Mouse (Mus musculus) forebrain, embryonic 12.5 days (tissue): ENCODE results near the gene Sds. TPM values are rescaled to one million over a fixed set of nuclear protein-coding genes. Genes with fewer than 3 reads are reported as not detected.
"Not testable (repeated sequence)": the region's sequence is repeated elsewhere in the genome, so short reads cannot be mapped to it uniquely, and the experiment has no call there.

Experiments
- ATAC-seq: fragments of 200-750 bp; cut with Nextera tagmentation; 2 replicates; pipeline ENCODE4 v1.8.0; 2017; ENCODE audit warnings: moderate TSS enrichment; ENCODE audit not compliant: low FRiP score
- H3K27ac ChIP-seq: fragments of 300-500 bp; sonication (generic); 2 replicates; pipeline ENCODE4 v1.5.1; 2016; ENCODE audit warnings: mild to moderate bottlenecking
- H3K27me3 ChIP-seq: fragments of 300-500 bp; sonication (generic); 2 replicates; pipeline ENCODE4 v1.6.1; 2016; ENCODE audit warnings: mild to moderate bottlenecking
- H3K36me3 ChIP-seq: fragments of 300-500 bp; sonication (generic); replicated peaks from 2 replicates; pipeline ENCODE4 v1.6.1; 2016; ENCODE audit warnings: mild to moderate bottlenecking
- H3K4me1 ChIP-seq: fragments of 300-500 bp; sonication (generic); 2 replicates; pipeline ENCODE4 v1.6.1; 2016
- H3K4me2 ChIP-seq: fragments of 300-500 bp; sonication (generic); 2 replicates; pipeline ENCODE4 v1.6.1; 2016; ENCODE audit warnings: mild to moderate bottlenecking, moderate library complexity
- H3K4me3 ChIP-seq: fragments of 300-500 bp; sonication (generic); replicated peaks from 2 replicates; pipeline ENCODE4 v1.5.1; 2016; ENCODE audit warnings: mild to moderate bottlenecking
- H3K9ac ChIP-seq: fragments of 300-500 bp; sonication (generic); 2 replicates; pipeline ENCODE4 v1.6.1; 2016; ENCODE audit warnings: mild to moderate bottlenecking
- H3K9me3 ChIP-seq: fragments of 300-500 bp; sonication (generic); 2 replicates; pipeline ENCODE4 v1.6.1; 2016
- WGBS: fragments of 180-500 bp; shearing (Covaris S2); methylation state at CpG from one replicate; pipeline ENCODE4 v1.1.7; 2016; 5-methylcytosine and 5-hydroxymethylcytosine counted together
- polyA plus RNA-seq: library from polyadenylated mRNA; unstranded; fragments of >200 nt; fragmentation: Nextera tagmentation; extraction: Ambion mirVana; gene quantifications from 2 replicates; pipeline ENCODE4 v1.2.1, GENCODE M21; 2016

Sds gene
- polyA plus RNA-seq, 1 experiment from 2014 or later: not detected

DNA sequence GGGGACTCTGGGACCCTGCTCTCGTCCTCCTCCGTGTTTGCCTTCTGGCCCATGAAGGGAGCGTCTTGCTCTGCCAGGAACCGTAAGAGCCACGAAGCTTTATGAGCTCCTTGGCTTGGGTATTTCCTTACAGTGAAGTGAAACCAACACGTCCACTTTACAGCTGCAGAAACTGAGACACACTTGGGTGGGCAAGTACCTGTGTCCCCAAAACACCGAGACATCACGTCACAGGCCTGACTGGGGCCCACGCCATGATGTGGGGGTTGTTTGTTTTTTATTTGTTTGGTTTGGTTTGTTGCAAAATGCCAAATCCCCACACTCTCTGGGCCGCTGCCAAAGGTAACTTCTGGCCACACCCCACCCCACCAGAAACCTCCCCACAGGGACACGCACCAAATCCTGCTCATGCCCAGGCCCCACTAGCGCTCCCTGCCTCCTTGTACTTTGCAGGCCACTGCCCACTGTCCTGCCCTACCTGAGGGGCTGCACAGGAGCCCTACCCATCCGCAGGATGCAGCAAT, 19.4 kb downstream of the Sds start:
- Histone ChIP-seq H3K36me3 (peaks cover 19% of the 10 kb centered on the region), H3K9me3 (no peaks in the 10 kb centered on the region), H3K4me1 (no peaks in the 10 kb centered on the region), H3K27ac (no peak overlapping the region), H3K27me3 (no peaks in the 10 kb centered on the region), H3K4me3 (no peak overlapping the region), H3K4me2 (no peak overlapping the region), H3K9ac (no peak overlapping the region)
- no peak for ATAC-seq
- 88% methylated on average over 13 of the region's 13 CpGs for WGBS

DNA sequence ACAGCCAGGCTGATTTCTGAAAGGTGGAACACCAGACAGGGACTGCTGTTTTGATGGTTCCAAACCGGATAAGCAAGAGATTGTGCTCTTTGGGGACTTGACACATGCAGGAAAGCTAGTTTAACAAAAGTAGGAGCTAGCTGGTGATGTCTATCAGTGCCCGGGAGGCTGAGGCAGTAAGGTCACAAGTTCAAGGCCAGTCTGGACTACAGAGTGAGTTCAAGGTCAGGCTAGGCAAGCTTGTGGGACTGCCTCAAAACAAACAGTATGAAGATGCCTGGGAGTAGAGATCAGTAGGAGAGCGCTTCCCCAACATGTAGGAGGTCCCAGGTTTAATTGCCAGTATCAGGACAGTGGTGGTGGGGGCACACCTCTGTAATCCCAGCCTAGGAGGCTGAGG, 20.7 kb downstream of the Sds start:
- peaks cover 16% of the 10 kb centered on the region for H3K36me3 ChIP-seq
- no peak overlapping the region for H3K4me3 ChIP-seq
- no peak for ATAC-seq
- no peak overlapping the region for H3K9ac ChIP-seq
- no peak overlapping the region for H3K27ac ChIP-seq
- 88% methylated on average over 3 of the region's 3 CpGs for WGBS
- no peaks in the 10 kb centered on the region for H3K9me3 ChIP-seq
- peaks cover 4% of the 10 kb centered on the region for H3K4me1 ChIP-seq
- H3K4me2 ChIP-seq: no peak overlapping the region
- no peaks in the 10 kb centered on the region for H3K27me3 ChIP-seq

DNA sequence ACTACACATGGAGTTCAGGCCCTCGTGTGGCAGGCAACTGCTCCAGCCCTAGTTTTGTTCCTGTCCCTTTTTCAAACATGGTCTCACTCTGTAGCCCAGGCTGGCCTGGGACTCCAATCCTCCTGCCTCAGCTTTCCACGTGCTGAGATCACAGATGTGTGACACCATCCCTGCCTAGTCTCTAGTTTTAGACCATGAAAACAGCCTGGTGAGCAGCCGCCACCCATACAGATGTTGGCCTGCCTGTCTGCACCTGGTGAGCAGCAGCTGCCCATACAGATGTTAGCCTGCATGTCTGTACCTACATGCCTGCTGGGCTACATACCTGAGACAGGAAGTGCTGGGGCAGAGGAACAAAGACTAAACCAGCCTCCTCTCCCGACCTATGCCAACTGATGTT, 22.9 kb downstream of the Sds start:
- Histone ChIP-seq H3K36me3 (peaks cover 9% of the 10 kb centered on the region), H3K9ac (no peak overlapping the region), H3K27me3 (no peaks in the 10 kb centered on the region), H3K4me1 (peaks cover 13% of the 10 kb centered on the region), H3K4me3 (no peak overlapping the region), H3K4me2 (no peak overlapping the region), H3K27ac (no peak overlapping the region), H3K9me3 (no peaks in the 10 kb centered on the region)
- WGBS: 84% methylated on average over 4 of the region's 4 CpGs
- no peak for ATAC-seq

DNA sequence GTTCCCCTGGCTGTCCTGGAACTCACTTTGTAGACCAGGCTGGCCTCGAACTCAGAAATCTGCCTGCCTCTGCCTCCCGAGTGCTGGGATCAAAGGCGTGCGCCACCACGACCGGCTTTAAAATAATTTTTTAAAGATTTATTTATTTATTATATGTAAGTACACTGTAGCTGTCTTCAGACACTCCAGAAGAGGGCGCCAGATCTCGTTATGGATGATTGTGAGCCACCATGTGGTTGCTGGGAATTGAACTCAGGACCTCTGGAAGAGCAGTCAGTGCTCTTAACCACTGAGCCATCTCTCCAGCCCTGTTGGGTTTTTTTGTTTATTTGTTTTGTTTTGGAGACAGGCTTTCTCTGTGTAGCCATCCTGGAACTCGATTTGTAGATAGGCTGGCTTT, 24.3 kb downstream of the Sds start:
- ATAC-seq, H3K9me3 ChIP-seq, H3K4me2 ChIP-seq, H3K27ac ChIP-seq, H3K9ac ChIP-seq, H3K4me3 ChIP-seq, H3K27me3 ChIP-seq, H3K36me3 ChIP-seq: not testable (repeated sequence)
- WGBS: 90% methylated on average over 9 of the region's 9 CpGs
- peaks cover 17% of the 10 kb centered on the region for H3K4me1 ChIP-seq

DNA sequence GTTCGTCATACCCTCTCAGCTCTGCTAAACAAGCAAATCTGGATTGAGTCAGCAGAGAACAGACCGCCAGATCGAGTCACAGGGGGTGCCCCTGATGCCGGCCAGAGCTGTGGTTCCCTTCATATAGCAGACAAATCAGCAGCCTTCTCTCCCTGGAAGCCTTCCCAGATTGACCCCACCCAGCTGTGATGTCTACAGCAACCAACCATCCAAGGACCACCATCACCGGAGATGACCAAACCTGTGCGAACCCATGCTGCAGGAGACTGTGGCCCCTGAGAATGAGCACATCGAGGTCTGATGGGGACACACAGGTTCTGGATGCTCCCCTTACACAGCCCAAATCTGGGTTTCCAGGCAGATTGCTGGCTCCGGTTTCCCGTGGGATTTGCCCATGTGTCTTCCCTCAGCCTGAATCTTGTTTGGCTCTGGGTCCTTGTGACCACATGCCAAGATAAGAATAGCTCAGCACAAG, 25.9 kb downstream of the Sds start:
- peak overlapping the region; percentile 90 for H3K4me3 ChIP-seq
- no peaks in the 10 kb centered on the region for H3K27me3 ChIP-seq
- no peak overlapping the region for H3K27ac ChIP-seq
- ATAC-seq: no peak
- peak overlapping the region; percentile 89; the same call in 1 of the 2 replicates for H3K9ac ChIP-seq
- H3K4me2 ChIP-seq: peak overlapping the region; percentile 97
- H3K9me3 ChIP-seq: no peaks in the 10 kb centered on the region
- peaks cover 18% of the 10 kb centered on the region for H3K4me1 ChIP-seq
- WGBS: 72% methylated on average over 9 of the region's 9 CpGs
- peaks cover 9% of the 10 kb centered on the region; the same call in 1 of the 2 replicates for H3K36me3 ChIP-seq

DNA sequence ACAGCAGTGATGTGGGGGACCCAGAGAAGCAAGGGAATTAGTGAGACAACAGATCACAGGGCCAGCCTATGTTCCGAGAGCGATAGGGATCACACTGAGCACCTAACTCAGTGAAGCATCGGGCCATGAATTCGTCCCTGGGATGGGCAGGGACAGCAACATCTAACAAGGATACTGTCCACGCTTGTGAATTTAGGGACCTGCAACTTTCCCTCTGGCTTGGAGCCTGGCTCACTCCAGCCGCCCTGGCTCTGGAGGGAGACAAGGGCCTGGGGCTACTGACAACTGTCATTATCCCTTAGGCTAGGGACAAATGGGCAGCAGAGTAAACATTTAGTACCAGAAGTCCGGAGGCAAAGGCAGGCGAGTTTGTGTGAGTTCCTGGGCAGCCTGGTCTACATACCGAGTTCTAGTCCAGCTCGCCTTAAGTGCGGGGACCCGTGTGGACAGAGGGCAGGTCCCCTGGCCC, 26.4 kb downstream of the Sds start:
- Histone ChIP-seq H3K27me3 (no peaks in the 10 kb centered on the region), H3K9me3 (no peaks in the 10 kb centered on the region), H3K4me3 (peak overlapping the region; percentile 90), H3K27ac (no peak overlapping the region), H3K36me3 (peaks cover 9% of the 10 kb centered on the region; the same call in 1 of the 2 replicates), H3K4me2 (peak overlapping the region; percentile 97), H3K9ac (peak overlapping the region; percentile 89), H3K4me1 (peaks cover 18% of the 10 kb centered on the region)
- 9% methylated on average over 12 of the region's 12 CpGs for WGBS
- no peak for ATAC-seq

DNA sequence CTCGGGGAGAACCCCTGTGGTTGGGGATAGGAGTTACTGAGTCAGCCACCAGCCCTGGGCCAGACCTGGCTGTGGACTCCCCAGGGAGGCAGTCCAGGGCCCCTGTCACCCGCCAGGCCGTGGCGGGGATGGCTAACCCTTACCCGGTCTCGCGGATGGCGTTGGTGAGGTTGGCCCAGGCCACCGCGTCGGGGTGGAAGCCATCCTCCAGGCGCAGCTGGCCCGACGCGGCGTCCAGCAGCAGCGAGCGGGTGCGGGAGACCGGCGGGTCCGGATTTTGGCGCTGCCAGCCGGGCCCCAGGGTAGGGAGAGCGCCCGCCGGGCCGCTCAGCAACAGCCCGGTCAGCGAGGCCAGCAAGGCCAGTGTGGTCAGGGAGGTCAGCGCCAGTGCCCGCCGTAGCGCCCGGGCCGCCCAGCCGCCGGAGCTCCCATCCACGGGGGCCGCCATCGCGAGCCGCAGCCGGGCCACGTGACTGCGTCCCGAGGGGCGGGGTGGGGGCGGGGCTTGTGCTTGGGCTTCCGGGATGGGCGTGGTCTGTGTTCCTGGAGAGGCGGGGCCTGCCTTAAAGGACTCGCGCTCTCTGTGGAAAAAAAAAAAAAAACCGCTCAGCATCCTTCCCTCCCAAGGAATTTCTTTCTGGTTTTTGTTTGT, 26.9 kb downstream of the Sds start, which contains the start of gene Plbd2:
Gene Plbd2 (minus strand): TSS at position 482 of the 652 bp plus-strand sequence.
- peaks cover 7% of the 10 kb centered on the region; the same call in 1 of the 2 replicates for H3K36me3 ChIP-seq
- H3K9ac ChIP-seq: peak within 1 kb of the TSS; percentile 89
- no peaks in the 10 kb centered on the region for H3K27me3 ChIP-seq
- ATAC-seq: peak; percentile 84
- no peaks in the 10 kb centered on the region for H3K9me3 ChIP-seq
- peak within 1 kb of the TSS; percentile 90 for H3K4me3 ChIP-seq
- WGBS: under 1% methylated on average over 53 of the region's 55 CpGs
- H3K4me1 ChIP-seq: peaks cover 18% of the 10 kb centered on the region
- H3K27ac ChIP-seq: no peak within 1 kb of the TSS
- H3K4me2 ChIP-seq: peak within 1 kb of the TSS; percentile 97

DNA sequence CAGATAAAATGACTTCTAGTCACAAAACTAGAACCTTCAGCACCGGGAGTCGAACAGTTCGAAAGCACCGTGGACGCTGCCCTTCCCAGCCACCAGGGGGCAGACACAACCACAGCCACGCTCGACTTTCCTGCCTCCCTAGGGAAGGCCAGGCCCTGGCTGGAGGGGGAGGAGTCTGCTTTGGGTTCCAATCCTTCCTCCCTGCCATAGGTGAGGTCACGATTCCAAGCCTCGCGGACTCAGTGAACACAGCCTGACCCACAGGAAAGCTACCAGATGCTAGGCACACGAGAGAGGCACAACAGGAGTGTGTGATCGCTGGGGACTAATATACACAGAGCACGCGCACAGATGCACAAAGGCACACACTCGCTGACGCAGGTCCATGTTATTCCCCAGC, 29.0 kb downstream of the Sds start:
- Histone ChIP-seq H3K4me3 (no peak overlapping the region), H3K27me3 (no peaks in the 10 kb centered on the region), H3K9ac (no peak overlapping the region), H3K36me3 (no peaks in the 10 kb centered on the region), H3K27ac (no peak overlapping the region), H3K4me1 (peaks cover 20% of the 10 kb centered on the region), H3K4me2 (0 out of 2 replicates have a peak overlapping the region, but pooled peaks have one; percentile 17), H3K9me3 (no peaks in the 10 kb centered on the region)
- 19% methylated on average over 16 of the region's 16 CpGs for WGBS
- ATAC-seq: peak; percentile 27; the same call in 1 of the 2 replicates

DNA sequence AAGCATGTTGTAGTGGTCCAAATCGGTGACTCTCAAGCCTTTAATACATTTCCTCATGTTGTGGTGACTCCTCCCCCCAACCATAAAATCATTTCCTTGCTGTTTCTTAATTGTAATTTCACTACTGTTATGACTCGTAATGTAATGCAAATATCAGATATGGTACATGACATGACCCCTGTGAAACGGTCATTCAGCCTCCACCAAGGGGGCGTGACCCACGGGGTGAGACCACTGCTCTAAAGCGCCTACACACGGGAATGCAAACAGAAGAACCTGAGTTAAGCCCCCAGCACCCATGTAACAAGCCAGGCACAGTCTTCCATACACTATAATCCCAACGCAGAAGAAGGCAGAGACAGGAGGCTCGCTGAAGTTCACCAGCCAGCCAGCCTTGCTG, 29.5 kb downstream of the Sds start:
- H3K4me2 ChIP-seq: no peak overlapping the region
- no peak overlapping the region for H3K27ac ChIP-seq
- no peak overlapping the region for H3K9ac ChIP-seq
- H3K9me3 ChIP-seq: no peaks in the 10 kb centered on the region
- H3K4me3 ChIP-seq: no peak overlapping the region
- 74% methylated on average over 9 of the region's 9 CpGs for WGBS
- H3K4me1 ChIP-seq: peaks cover 24% of the 10 kb centered on the region
- H3K36me3 ChIP-seq: no peaks in the 10 kb centered on the region
- no peak for ATAC-seq
- no peaks in the 10 kb centered on the region for H3K27me3 ChIP-seq

DNA sequence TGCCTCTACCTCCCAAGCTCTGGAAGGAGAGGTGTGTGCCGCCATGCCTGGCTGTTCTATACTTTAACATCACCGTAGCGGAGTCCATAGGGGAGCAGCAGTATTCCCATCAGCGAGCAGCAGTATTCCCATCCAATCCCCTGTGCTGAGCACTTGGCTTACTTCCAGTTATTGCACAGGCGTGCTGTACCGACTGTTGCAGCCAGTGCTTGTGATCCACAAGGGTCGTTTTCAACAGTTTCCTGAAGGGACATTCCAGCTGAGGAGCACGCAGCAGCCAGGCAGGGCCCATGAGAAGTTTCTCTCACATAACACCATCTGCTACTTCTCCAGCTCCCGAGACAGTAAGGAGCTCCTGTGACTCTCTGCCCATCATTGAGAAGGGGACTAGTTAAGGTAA, 30.2 kb downstream of the Sds start:
- H3K36me3 ChIP-seq: no peaks in the 10 kb centered on the region
- H3K27me3 ChIP-seq: peaks cover 3% of the 10 kb centered on the region
- no peak overlapping the region for H3K27ac ChIP-seq
- H3K4me1 ChIP-seq: peaks cover 31% of the 10 kb centered on the region
- no peaks in the 10 kb centered on the region for H3K9me3 ChIP-seq
- no peak overlapping the region for H3K4me2 ChIP-seq
- no peak for ATAC-seq
- no peak overlapping the region for H3K9ac ChIP-seq
- H3K4me3 ChIP-seq: no peak overlapping the region
- 75% methylated on average over 9 of the region's 9 CpGs for WGBS

DNA sequence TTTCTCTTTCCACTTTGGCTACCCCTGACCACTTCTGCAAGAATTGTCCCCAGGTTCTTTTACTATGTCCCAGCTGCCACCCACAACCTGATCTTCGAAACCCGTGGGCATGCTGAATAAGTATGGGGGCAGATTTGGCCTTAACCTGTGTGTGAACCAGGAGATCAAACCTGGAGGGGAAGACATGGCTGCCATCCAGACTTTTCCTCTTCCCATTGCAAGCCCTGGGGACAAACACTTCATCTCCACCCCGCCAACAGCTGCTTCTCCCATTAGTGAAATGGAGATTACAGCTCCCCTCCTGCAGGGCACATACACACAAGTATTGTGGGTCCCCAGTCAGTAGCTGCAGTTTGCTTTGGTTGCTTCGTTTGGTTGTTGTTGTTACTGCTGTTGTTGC, 31.0 kb downstream of the Sds start:
- H3K4me1 ChIP-seq: peaks cover 25% of the 10 kb centered on the region
- no peak for ATAC-seq
- H3K4me3 ChIP-seq: no peak overlapping the region
- no peaks in the 10 kb centered on the region for H3K9me3 ChIP-seq
- H3K27me3 ChIP-seq: peaks cover 11% of the 10 kb centered on the region
- H3K36me3 ChIP-seq: no peaks in the 10 kb centered on the region
- no peak overlapping the region for H3K4me2 ChIP-seq
- H3K27ac ChIP-seq: no peak overlapping the region
- no peak overlapping the region for H3K9ac ChIP-seq
- 53% methylated on average over 4 of the region's 4 CpGs for WGBS

DNA sequence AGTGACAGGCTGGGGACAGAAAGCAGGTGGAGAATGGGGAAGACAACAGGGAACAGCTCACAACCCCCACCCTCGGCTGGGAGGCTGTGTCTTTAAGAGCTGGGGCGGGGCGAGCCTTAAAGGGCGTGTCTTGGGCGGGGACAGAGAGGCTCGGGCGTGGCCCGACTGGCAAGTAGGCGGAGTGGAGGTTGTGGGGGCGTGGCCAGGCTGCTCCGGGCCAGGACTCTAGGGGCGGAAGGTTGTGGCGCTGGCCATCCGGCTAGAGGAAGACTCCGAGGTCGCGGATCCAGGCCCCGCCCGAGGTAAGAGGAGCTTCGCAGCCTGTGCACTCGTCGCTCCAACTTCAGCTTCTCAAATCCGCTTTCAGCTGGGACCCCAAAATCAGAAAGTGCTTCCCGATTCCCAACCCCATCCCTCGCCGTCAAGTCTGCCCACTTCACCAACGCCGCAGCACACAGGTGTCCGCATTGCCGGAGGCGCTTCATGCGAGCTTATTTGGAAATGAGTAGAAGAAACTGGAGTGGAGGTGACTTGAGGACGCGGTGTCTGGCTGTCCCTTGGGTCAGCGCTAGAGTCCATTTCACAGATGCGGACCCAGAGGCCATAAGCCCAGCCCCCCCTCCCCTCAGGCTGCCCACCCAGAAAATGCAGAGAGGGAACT, 34.8 kb downstream of the Sds start, which contains the start of gene Slc8b1:
Gene Slc8b1 (plus strand): TSS at position 187 of the 661 bp plus-strand sequence.
- no peak within 1 kb of the TSS for H3K27ac ChIP-seq
- WGBS: 1% methylated on average over 36 of the region's 36 CpGs
- no peaks in the 10 kb centered on the region for H3K9me3 ChIP-seq
- peaks cover 35% of the 10 kb centered on the region for H3K4me1 ChIP-seq
- H3K4me2 ChIP-seq: peak within 1 kb of the TSS; percentile 59
- H3K9ac ChIP-seq: peak within 1 kb of the TSS; percentile 47
- ATAC-seq: peak; percentile 89
- peak within 1 kb of the TSS; percentile 46 for H3K4me3 ChIP-seq
- H3K36me3 ChIP-seq: no peaks in the 10 kb centered on the region
- peaks cover 22% of the 10 kb centered on the region for H3K27me3 ChIP-seq
